18 mouse cellular contexts compared by ENCODE assay signal in genomic region chr6:81716371-81716770, GRCm38 (mm10).
DNase-seq lines count a peak whose midpoint lies in the region; TF ChIP-seq lines count a peak whose summit lies in the region.
"Had no signal": no experiment of that assay in that cellular context is flagged by ENCODE, and none has a peak within 500 bp of the region (broad histone marks: within the 10 kb centered on the region; RNA-seq: fewer than 3 reads in every experiment).

No protein-coding gene starts in this region.

- H3K4me3 ChIP-seq in embryonic fibroblast, embryonic 13.5 days (ENCODE audit: insufficient read depth, low read length) = no peak overlapping the region
- H3K4me3 ChIP-seq: embryonic facial prominence, embryonic 15.5 days; forebrain, embryonic 15.5 days; heart, adult 2 months; heart, embryonic 15.5 days; hindbrain, embryonic 13.5 days had no signal

- TF ChIP-seq POLR2A in embryonic fibroblast, embryonic 13.5 days (IDR thresholded peaks at IDR 0.05; ENCODE audit: low read depth, low read length) = no peak

- H3K4me1 ChIP-seq in embryonic fibroblast, embryonic 13.5 days (ENCODE audit: control insufficient read depth, insufficient read depth, low read length) = no peaks in the 10 kb centered on the region
- H3K4me1 ChIP-seq: embryonic facial prominence, embryonic 15.5 days; forebrain, embryonic 15.5 days; heart, embryonic 15.5 days had no signal

- H3K27ac ChIP-seq in embryonic fibroblast, embryonic 13.5 days (ENCODE audit: insufficient read depth, low read length) = peak overlapping the region; percentile 24; the same call in 1 of the 2 replicates
- H3K27ac ChIP-seq: embryonic facial prominence, embryonic 15.5 days; forebrain, embryonic 15.5 days; heart, adult 2 months; heart, embryonic 15.5 days; hindbrain, embryonic 13.5 days; hindbrain, postnatal 0 days had no signal

- TF ChIP-seq CTCF in embryonic fibroblast, embryonic 13.5 days (IDR thresholded peaks at IDR 0.05; ENCODE audit: borderline replicate concordance, insufficient read depth, low read length) = no peak

- DNase-seq in adrenal gland, adult 8-10 months = peak; percentile 21
- no peak for DNase-seq in adrenal gland, postnatal 25 days
- DNase-seq in Muller cell, postnatal 12 days (ENCODE audit: inconsistent ontology term) = peak; percentile 48
- peak; percentile 29 for DNase-seq in adrenal gland, postnatal 14 days
- DNase-seq in lung, adult 18-20 months = no peak
- DNase-seq: cerebellum, adult 18-20 months; cerebellum, adult 9-11 months; cerebellum, postnatal 36 days; gastrocnemius, postnatal 14 days; heart, adult 2 months; heart, postnatal 14 days; kidney, adult 18-20 months had no signal

Comparison
In these comparisons a context has a peak if more than half of its experiments do, and no peak if none do; other contexts are left out.
1. DNase-seq: peak in adrenal gland, adult 8-10 months (single experiment), Muller cell, postnatal 12 days (single experiment) and adrenal gland, postnatal 14 days (single experiment); none in adrenal gland, postnatal 25 days (single experiment) and lung, adult 18-20 months (0 of 2).